Mouse (Mus musculus) lung, embryonic 16.5 days (tissue): ENCODE measurements around the gene Olfr1223. TPM values are rescaled to one million over a fixed set of nuclear protein-coding genes. Genes with fewer than 3 reads are reported as not detected.
"Not testable (repeated sequence)": the region's sequence is repeated elsewhere in the genome, so short reads cannot be mapped to it uniquely, and the experiment has no call there.

ENCODE experiments used
- ATAC-seq: fragments of 200-750 bp; cut with Nextera tagmentation; 2 replicates; pipeline ENCODE4 v1.8.0; 2017; ENCODE audit warnings: low read depth, mild to moderate bottlenecking, moderate library complexity
- H3K27ac ChIP-seq: fragments of 300-500 bp; sonication (generic); 2 replicates; pipeline ENCODE4 v1.5.1; 2014; ENCODE audit warnings: mild to moderate bottlenecking, control low read depth, low read length
- H3K27me3 ChIP-seq: fragments of 300-500 bp; sonication (generic); 2 replicates; pipeline ENCODE4 v1.6.1; 2014; ENCODE audit warnings: low read depth, low read length, mixed read lengths; ENCODE audit not compliant: control insufficient read depth, insufficient read depth
- H3K36me3 ChIP-seq: fragments of 300-500 bp; sonication (generic); 2 replicates; pipeline ENCODE4 v1.6.1; 2014; ENCODE audit warnings: low read length; ENCODE audit not compliant: control insufficient read depth, insufficient read depth
- H3K4me1 ChIP-seq: fragments of 300-500 bp; sonication (generic); replicated peaks from 2 replicates; pipeline ENCODE4 v1.6.1; 2014; ENCODE audit warnings: low read length, mixed read lengths; ENCODE audit not compliant: control insufficient read depth, insufficient read depth
- H3K4me2 ChIP-seq: fragments of 300-500 bp; sonication (generic); 2 replicates; pipeline ENCODE4 v1.6.1; 2014; ENCODE audit warnings: low read depth, low read length, control low read depth
- H3K4me3 ChIP-seq: fragments of 300-500 bp; sonication (generic); 2 replicates; pipeline ENCODE4 v1.5.1; 2014; ENCODE audit warnings: mild to moderate bottlenecking, low read length, control low read depth
- H3K9ac ChIP-seq: fragments of 300-500 bp; sonication (generic); 2 replicates; pipeline ENCODE4 v1.6.1; 2014; ENCODE audit warnings: low read length, control low read depth
- H3K9me3 ChIP-seq: fragments of 300-500 bp; sonication (generic); 2 replicates; pipeline ENCODE4 v1.6.1; 2016; ENCODE audit warnings: low read length; ENCODE audit not compliant: control insufficient read depth
- WGBS: fragments of 180-500 bp; shearing (Covaris S2); extraction: QIAGEN DNeasy Blood & Tissue Kit; methylation state at CpG from one replicate; pipeline ENCODE4 v1.1.7; 2014; 5-methylcytosine and 5-hydroxymethylcytosine counted together
- polyA plus RNA-seq: library from polyadenylated mRNA; unstranded; fragments of >200 nt; fragmentation: Nextera tagmentation; extraction: Ambion mirVana; gene quantifications from 2 replicates; pipeline ENCODE4 v1.2.1, GENCODE M21; 2015

The Olfr1223 gene
- not detected in 2 replicates for polyA plus RNA-seq

DNA sequence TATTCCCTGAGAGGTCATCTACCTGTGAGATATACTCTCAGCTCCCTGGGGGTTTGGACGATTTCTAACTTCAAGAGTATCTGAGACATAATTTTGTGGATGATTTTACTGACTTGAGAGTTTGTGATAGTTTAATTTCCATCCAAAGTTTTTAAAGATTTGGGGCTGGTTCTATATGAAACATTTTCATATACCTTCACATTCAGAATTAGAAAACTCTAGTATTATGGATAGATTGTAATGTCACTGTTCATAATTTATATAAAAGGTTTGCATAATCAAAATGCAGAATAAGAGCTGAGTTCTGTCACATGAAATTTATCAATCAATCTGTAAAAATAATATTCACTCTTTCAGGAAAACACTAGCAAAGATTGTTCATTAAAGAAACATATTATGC, at the start of gene Olfr1223:
TSS of gene Olfr1223 (minus strand) at position 101 of the 400 bp plus-strand sequence.
- ATAC-seq: no peak
- H3K36me3 ChIP-seq: no peaks in the 10 kb centered on the region
- no peaks in the 10 kb centered on the region for H3K4me1 ChIP-seq
- H3K9ac ChIP-seq: no peak within 1 kb of the TSS
- H3K27me3 ChIP-seq: no peaks in the 10 kb centered on the region
- H3K4me3 ChIP-seq: no peak within 1 kb of the TSS
- no peak within 1 kb of the TSS for H3K4me2 ChIP-seq
- 65% methylated on average over 1 of the region's 1 CpGs for WGBS
- H3K9me3 ChIP-seq: no peaks in the 10 kb centered on the region
- H3K27ac ChIP-seq: no peak within 1 kb of the TSS

DNA sequence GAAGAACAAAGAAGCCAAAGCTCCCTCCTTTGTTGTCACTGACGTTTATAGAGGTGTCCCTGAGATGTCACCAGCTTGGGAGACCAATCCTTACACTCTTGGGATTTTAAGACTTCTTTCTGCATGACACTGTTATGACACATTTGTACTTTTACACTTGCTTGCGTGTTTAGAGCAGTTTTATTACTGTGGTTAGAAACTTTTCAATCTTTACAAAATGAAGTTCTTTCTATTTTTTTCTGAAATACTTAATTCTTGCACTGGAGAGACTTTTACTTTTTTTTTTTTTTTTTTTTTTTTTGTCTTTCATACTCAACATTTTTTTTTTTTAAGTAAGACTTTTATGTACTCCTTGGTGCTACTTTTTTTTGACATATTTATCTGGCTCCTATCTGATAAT, 48.6 kb upstream of the Olfr1223 start, which contains the start of gene Olfr1226:
TSS of gene Olfr1226 (minus strand) at position 101 of the 400 bp plus-strand sequence.
- H3K9ac ChIP-seq: no peak within 1 kb of the TSS
- no peak for ATAC-seq
- no peaks in the 10 kb centered on the region for H3K27me3 ChIP-seq
- H3K9me3 ChIP-seq: no peaks in the 10 kb centered on the region
- WGBS: 52% methylated on average over 2 of the region's 2 CpGs
- no peak within 1 kb of the TSS for H3K4me2 ChIP-seq
- no peak within 1 kb of the TSS for H3K27ac ChIP-seq
- no peaks in the 10 kb centered on the region for H3K4me1 ChIP-seq
- no peaks in the 10 kb centered on the region for H3K36me3 ChIP-seq
- H3K4me3 ChIP-seq: no peak within 1 kb of the TSS

DNA sequence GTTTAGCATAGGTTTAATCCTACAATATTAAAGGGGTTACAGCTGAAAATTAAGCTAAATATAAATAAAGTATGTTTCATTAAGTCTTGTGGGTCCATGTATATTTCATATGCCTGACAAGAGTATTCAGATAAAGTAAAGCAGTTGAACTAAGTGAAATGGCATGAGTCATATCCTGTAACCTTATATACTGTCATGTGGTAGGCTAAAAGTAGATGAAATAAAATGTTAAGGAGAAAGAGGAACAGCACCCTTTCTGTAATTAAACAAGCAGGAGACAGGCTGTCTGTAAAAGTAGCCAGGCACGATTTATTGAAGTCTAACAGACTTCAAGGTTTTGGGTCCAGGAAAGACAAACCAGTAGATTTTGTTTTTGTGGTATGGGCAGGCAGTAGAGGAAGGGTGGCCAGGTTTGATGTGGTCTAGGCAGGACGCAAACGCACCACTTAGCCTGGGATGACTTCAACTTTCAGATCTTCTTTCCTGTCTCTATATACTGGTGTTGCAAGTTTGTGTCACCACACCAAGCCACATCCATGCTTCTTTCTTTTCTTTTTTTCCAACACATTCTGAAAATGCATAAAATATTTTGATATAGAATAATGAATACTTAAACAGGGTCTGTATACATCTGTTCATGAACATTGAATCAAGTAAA, 45.1 kb upstream of the Olfr1223 start:
- H3K4me1 ChIP-seq: no peaks in the 10 kb centered on the region
- no peak for ATAC-seq
- no peaks in the 10 kb centered on the region for H3K36me3 ChIP-seq
- H3K27ac ChIP-seq: no peak overlapping the region
- H3K27me3 ChIP-seq: no peaks in the 10 kb centered on the region
- WGBS: 85% methylated on average over 3 of the region's 3 CpGs
- no peak overlapping the region for H3K9ac ChIP-seq
- no peaks in the 10 kb centered on the region for H3K9me3 ChIP-seq
- H3K4me2 ChIP-seq: no peak overlapping the region
- H3K4me3 ChIP-seq: no peak overlapping the region

- H3K4me1 ChIP-seq: no peaks in the 10 kb centered on the region
- ATAC-seq: no peak
- H3K9ac ChIP-seq: no peak within 1 kb of the TSS
- H3K4me3 ChIP-seq: no peak within 1 kb of the TSS
- H3K9me3 ChIP-seq: no peaks in the 10 kb centered on the region
- no peak within 1 kb of the TSS for H3K27ac ChIP-seq
- H3K27me3 ChIP-seq: no peaks in the 10 kb centered on the region
- no peaks in the 10 kb centered on the region for H3K36me3 ChIP-seq
- 85% methylated on average over 1 of the region's 1 CpGs for WGBS
- H3K4me2 ChIP-seq: no peak within 1 kb of the TSS
These were observed 23.2 kb upstream of the Olfr1223 start, which contains the start of gene Olfr1225 for GRCm38 (mm10) chr2:89174569-89174968. Gene Olfr1225 (minus strand): TSS chr2:89174669.

- not testable (repeated sequence) for H3K9me3 ChIP-seq, H3K4me2 ChIP-seq, H3K9ac ChIP-seq
These were observed 13.4 kb upstream of the Olfr1223 start for GRCm38 (mm10) chr2:89164711-89165110.

DNA sequence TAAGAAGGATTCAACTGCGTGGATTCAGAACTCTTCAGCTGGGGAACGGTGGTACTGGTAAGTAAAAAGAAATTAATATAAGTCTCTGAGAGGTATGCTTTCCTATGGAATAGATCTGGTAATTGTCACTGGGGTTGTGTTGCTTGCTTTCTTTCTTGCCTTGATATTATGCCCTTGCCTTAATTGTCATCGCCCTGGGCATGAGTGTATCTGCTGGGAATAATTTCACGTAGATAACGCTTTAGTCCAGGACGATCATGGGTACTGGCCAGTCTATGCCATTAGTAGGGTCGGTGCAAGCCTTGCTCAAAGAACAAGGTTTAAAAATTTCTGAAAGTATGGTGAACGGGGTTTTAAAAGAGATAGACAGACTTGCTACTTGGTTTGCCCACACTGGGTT, 12.6 kb upstream of the Olfr1223 start, which contains the start of gene Olfr1224-ps1:
TSS of gene Olfr1224-ps1 (minus strand) at position 101 of the 400 bp plus-strand sequence.
- not testable (repeated sequence) for H3K9ac ChIP-seq, H3K27me3 ChIP-seq, H3K4me3 ChIP-seq, ATAC-seq, H3K9me3 ChIP-seq, H3K36me3 ChIP-seq, H3K27ac ChIP-seq, H3K4me2 ChIP-seq, H3K4me1 ChIP-seq
- WGBS: 91% methylated on average over 8 of the region's 8 CpGs

More at GRCm38 (mm10) chr2:89164711-89165110, 13.4 kb upstream of the Olfr1223 start:
- not testable (repeated sequence) for ATAC-seq, H3K4me1 ChIP-seq, H3K36me3 ChIP-seq, H3K4me3 ChIP-seq, H3K27ac ChIP-seq, H3K27me3 ChIP-seq
- 80% methylated on average over 4 of the region's 4 CpGs for WGBS

- no peak for ATAC-seq
- H3K27ac ChIP-seq: no peak within 1 kb of the TSS
- no peak within 1 kb of the TSS for H3K4me2 ChIP-seq
- no peak within 1 kb of the TSS for H3K9ac ChIP-seq
- H3K4me3 ChIP-seq: no peak within 1 kb of the TSS
- no peaks in the 10 kb centered on the region for H3K9me3 ChIP-seq
- 36% methylated on average over 3 of the region's 3 CpGs for WGBS
- no peaks in the 10 kb centered on the region for H3K36me3 ChIP-seq
- no peaks in the 10 kb centered on the region for H3K27me3 ChIP-seq
- H3K4me1 ChIP-seq: no peaks in the 10 kb centered on the region
These were observed 18.4 kb downstream of the Olfr1223 start, which contains the start of gene Olfr1222 for GRCm38 (mm10) chr2:89132954-89133353. Gene Olfr1222 (minus strand): TSS chr2:89133054.

DNA sequence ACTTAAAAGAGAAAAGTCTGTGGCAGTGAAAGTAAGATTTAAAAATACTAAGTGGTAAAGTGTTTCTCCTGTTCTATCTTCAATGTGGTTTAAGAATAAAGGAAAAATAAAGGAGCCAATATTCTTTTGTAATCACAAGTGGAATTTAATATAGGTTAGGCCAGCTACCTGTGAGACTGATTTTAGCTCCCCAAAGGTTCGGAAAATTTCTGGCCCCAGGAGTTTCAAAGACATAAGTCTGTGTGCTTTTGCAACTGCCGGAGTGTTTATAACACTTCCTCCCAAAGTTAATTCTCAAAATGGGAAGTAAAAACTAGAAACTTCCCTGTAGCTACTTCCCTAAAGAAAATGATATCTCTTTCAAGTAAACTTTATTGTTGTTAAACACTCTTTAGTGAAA, 34.2 kb downstream of the Olfr1223 start, which contains the start of gene Olfr1221:
TSS of gene Olfr1221 (minus strand) at position 101 of the 400 bp plus-strand sequence.
- Histone ChIP-seq H3K4me2 (no peak within 1 kb of the TSS), H3K4me1 (no peaks in the 10 kb centered on the region), H3K4me3 (no peak within 1 kb of the TSS), H3K9me3 (no peaks in the 10 kb centered on the region), H3K36me3 (no peaks in the 10 kb centered on the region), H3K9ac (no peak within 1 kb of the TSS), H3K27ac (no peak within 1 kb of the TSS), H3K27me3 (no peaks in the 10 kb centered on the region)
- 71% methylated on average over 2 of the region's 2 CpGs for WGBS
- ATAC-seq: no peak

DNA sequence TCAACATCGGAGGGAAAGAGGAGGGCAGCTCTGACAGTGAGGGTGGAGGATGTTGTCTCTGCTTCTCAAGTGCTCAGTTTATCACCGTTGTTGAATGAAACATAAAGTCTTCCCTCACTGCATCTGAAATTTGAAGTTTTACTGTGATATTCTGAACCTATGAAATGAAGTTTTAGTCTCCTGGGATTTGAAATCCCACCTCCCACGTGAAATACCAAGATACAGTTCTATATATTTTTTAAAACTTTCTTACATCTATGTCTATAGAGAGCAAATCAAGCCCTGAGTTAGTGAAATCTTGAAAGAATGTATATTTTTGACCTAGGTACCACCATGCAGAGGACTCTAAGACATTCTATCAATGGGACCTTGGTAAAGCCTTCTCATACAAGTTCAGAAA, 44.6 kb downstream of the Olfr1223 start, which contains the start of gene Olfr1220:
TSS of gene Olfr1220 (minus strand) at position 101 of the 400 bp plus-strand sequence.
- Histone ChIP-seq H3K27ac (no peak within 1 kb of the TSS), H3K4me3 (no peak within 1 kb of the TSS), H3K36me3 (no peaks in the 10 kb centered on the region), H3K9ac (no peak within 1 kb of the TSS), H3K4me2 (no peak within 1 kb of the TSS), H3K27me3 (no peaks in the 10 kb centered on the region), H3K9me3 (no peaks in the 10 kb centered on the region), H3K4me1 (no peaks in the 10 kb centered on the region)
- WGBS: 67% methylated on average over 3 of the region's 3 CpGs
- ATAC-seq: no peak
